Mouse (Mus musculus): ENCODE measurements at regions not wholly inside any gene's neighbourhood (a gene's known extent, or its start where the extent isn't known, plus 50 kb on each side); places are given as distances from the start of the nearest gene placed in this dataset.

- no peak overlapping the region for H3K4me2 ChIP-seq (replicated peaks)
- no peaks in the 10 kb centered on the region for H3K36me3 ChIP-seq
- H3K27me3 ChIP-seq = no peaks in the 10 kb centered on the region
- no peak overlapping the region for H3K27ac ChIP-seq
- H3K4me1 ChIP-seq = no peaks in the 10 kb centered on the region
- ATAC-seq (ENCODE audit: low FRiP score) = no peak
- H3K9me3 ChIP-seq (replicated peaks) = no peaks in the 10 kb centered on the region
- 95% methylated on average over 3 of the region's 3 CpGs for WGBS
- H3K4me3 ChIP-seq = no peak overlapping the region
- no peak overlapping the region for H3K9ac ChIP-seq
Measured at GRCm38 (mm10) chr9:83199771-83200170, 53.3 kb upstream of the Hmgn3 start.

- 91% methylated on average over 3 of the region's 3 CpGs for WGBS
- no peak overlapping the region for H3K27ac ChIP-seq
Measured at GRCm38 (mm10) chr9:83199176-83199575, 52.7 kb upstream of the Hmgn3 start.

GRCm38 (mm10) chr9:83197013-83197412 is 50.5 kb upstream of the Hmgn3 start:
- WGBS = 74% methylated on average over 5 of the region's 5 CpGs
- ATAC-seq (ENCODE audit: low FRiP score) = no peak

More at GRCm38 (mm10) chr9:83199176-83199575, 52.7 kb upstream of the Hmgn3 start:
- H3K27me3 ChIP-seq = no peaks in the 10 kb centered on the region
- H3K4me1 ChIP-seq = no peaks in the 10 kb centered on the region
- H3K9ac ChIP-seq = no peak overlapping the region
- H3K9me3 ChIP-seq (replicated peaks) = no peaks in the 10 kb centered on the region
- ATAC-seq (ENCODE audit: low FRiP score) = no peak
- no peak overlapping the region for H3K4me2 ChIP-seq (replicated peaks)
- no peaks in the 10 kb centered on the region for H3K36me3 ChIP-seq
- no peak overlapping the region for H3K4me3 ChIP-seq

More at GRCm38 (mm10) chr9:83197013-83197412, 50.5 kb upstream of the Hmgn3 start:
- H3K4me2 ChIP-seq (replicated peaks) = no peak overlapping the region
- no peak overlapping the region for H3K4me3 ChIP-seq
- no peaks in the 10 kb centered on the region for H3K4me1 ChIP-seq
- no peaks in the 10 kb centered on the region for H3K36me3 ChIP-seq
- H3K9me3 ChIP-seq (replicated peaks) = no peaks in the 10 kb centered on the region
- H3K27me3 ChIP-seq = no peaks in the 10 kb centered on the region
- no peak overlapping the region for H3K27ac ChIP-seq
- H3K9ac ChIP-seq = no peak overlapping the region
